Mouse (Mus musculus) common myeloid progenitor, adult 5-6 weeks (primary cell): ENCODE data around the gene Afm. TPM values are rescaled to one million over a fixed set of nuclear protein-coding genes. Genes with fewer than 3 reads are reported as not detected.
A peak's percentile ranks its signal among the peaks of the same experiment; 100 is the strongest.

ENCODE experiments used
- ATAC-seq: replicated peaks from 2 replicates; pipeline ENCODE4 v1.8.0; 2016; ENCODE audit warnings: low read depth, mild to moderate bottlenecking, moderate TSS enrichment, inconsistent platforms; ENCODE audit not compliant: poor library complexity, severe bottlenecking
- total RNA-seq: library from RNA; stranded (forward); fragments of 200-1000, 187-1606 nt; gene quantifications from 2 replicates; pipeline ENCODE4 v1.2.3, GENCODE M21; 2017

The Afm gene
- total RNA-seq, 1 experiment from 2014 or later, result not detected

DNA sequence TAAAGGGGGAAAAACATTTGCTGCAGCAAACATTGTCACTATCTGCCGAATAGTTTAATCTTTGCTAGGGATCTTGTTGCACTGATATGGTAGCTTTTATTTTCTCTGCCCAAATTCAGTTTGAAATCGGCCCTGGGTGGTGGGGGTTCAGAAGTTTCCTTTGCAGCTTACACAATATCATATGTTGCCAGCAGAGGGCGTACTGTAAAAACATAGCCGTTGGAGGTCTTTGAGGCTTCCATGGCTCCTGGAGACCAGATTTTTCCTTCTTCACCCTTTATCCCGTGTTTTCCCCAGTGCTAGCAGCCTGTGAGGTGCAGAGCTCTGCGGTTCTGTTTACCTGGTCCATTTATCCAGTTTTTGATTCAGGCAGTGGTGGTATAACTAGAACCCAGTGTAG is 82.7 kb downstream of the Afm start:
- peak; percentile 81; the same call in 1 of the 2 replicates for ATAC-seq

Other genes with a start within 250 kb of the Afm start
- 149 and 213 TPM in 2 replicates for gene Ankrd17, start 152.4 kb upstream of the Afm start, total RNA-seq
- gene Gm9958, start 151.7 kb upstream of the Afm start, total RNA-seq, result 1.2 and 3.2 TPM in 2 replicates
- not detected in 2 replicates for gene Alb, start 58.0 kb upstream of the Afm start, total RNA-seq
- gene Afp, start 28.2 kb upstream of the Afm start, total RNA-seq, result 0.19 and 0.59 TPM in 2 replicates
- 0.09 TPM in 1 of 2 replicates, not detected in the other for gene 5830473C10Rik, start 42.2 kb downstream of the Afm start, total RNA-seq
- 1.6 TPM in 1 of 2 replicates, not detected in the other for gene Rassf6, start 121.7 kb downstream of the Afm start, total RNA-seq
- not detected in 2 replicates for gene Cxcl5, start 240.4 kb downstream of the Afm start, total RNA-seq
- gene Ppbp, start 249.6 kb downstream of the Afm start, total RNA-seq, result 0.82 and 1.5 TPM in 2 replicates